Mouse (Mus musculus): ENCODE results near the gene Dusp27.

GRCm38 (mm10) chr1:166056098-166056756, 71.5 kb downstream of the Dusp27 start:
- TF ChIP-seq CTCF (IDR thresholded peaks at IDR 0.05; ENCODE audit: extremely low read depth, insufficient read length, insufficient replicate concordance, low read depth, low read length) (no peak), POLR2A (IDR thresholded peaks at IDR 0.05; ENCODE audit: low read depth, low read length) (no peak)

Measured in small intestine, adult 2 months (tissue).